Mouse (Mus musculus) erythroblast, embryonic 14.5 days (primary cell): ENCODE measurements around the gene Epas1. TPM values are rescaled to one million over a fixed set of nuclear protein-coding genes. Genes with fewer than 3 reads are reported as not detected.

ENCODE experiments used
- H3K27me3 ChIP-seq: 2 replicates; pipeline ENCODE4 v1.6.1; 2012; ENCODE audit warnings: inconsistent platforms; ENCODE audit not compliant: control insufficient read depth
- H3K36me3 ChIP-seq: 2 replicates; pipeline ENCODE4 v1.6.1; 2012; ENCODE audit warnings: mild to moderate bottlenecking, inconsistent platforms; ENCODE audit not compliant: control insufficient read depth
- H3K4me1 ChIP-seq: 2 replicates; pipeline ENCODE4 v1.6.1; 2012; ENCODE audit warnings: inconsistent platforms; ENCODE audit not compliant: control insufficient read depth
- H3K4me3 ChIP-seq: replicated peaks from 2 replicates; pipeline ENCODE3; 2012; ENCODE audit warnings: moderate library complexity, mild to moderate bottlenecking, inconsistent platforms
- H3K9me3 ChIP-seq: 2 replicates; pipeline ENCODE4 v1.6.1; 2012; ENCODE audit warnings: low read length, inconsistent platforms, mixed read lengths; ENCODE audit not compliant: control insufficient read depth
- GATA1 ChIP-seq: IDR thresholded peaks from 2 replicates; pipeline ENCODE4 v1.6.1; 2012; ENCODE audit warnings: low read length, inconsistent platforms, mixed read lengths
- TAL1 ChIP-seq: IDR thresholded peaks from 3 replicates; pipeline ENCODE4 v1.6.1; 2012; ENCODE audit warnings: low read length, inconsistent platforms, mixed read lengths
- polyA plus RNA-seq: library from polyadenylated mRNA; stranded (reverse); fragments of >175 nt; gene quantifications from 2 replicates; pipeline ENCODE4 v1.2.3, GENCODE M21; 2012

The Epas1 gene
- polyA plus RNA-seq, 1 experiment: 0.01 TPM

GRCm38 (mm10) chr17:86870586-86870985, 117.1 kb downstream of the Epas1 start:
- no peaks in the 10 kb centered on the region for H3K9me3 ChIP-seq
- H3K36me3 ChIP-seq: no peaks in the 10 kb centered on the region
- H3K4me3 ChIP-seq: no peak overlapping the region
- H3K27me3 ChIP-seq: no peaks in the 10 kb centered on the region
- no peaks in the 10 kb centered on the region for H3K4me1 ChIP-seq
- TF ChIP-seq GATA1 (no peak), TAL1 (no peak)

GRCm38 (mm10) chr17:86872643-86873042, 119.1 kb downstream of the Epas1 start:
- TF ChIP-seq GATA1 (no peak), TAL1 (no peak)
- H3K4me3 ChIP-seq: no peak overlapping the region
- no peaks in the 10 kb centered on the region for H3K36me3 ChIP-seq
- H3K9me3 ChIP-seq: no peaks in the 10 kb centered on the region
- H3K4me1 ChIP-seq: peaks cover 5% of the 10 kb centered on the region
- no peaks in the 10 kb centered on the region for H3K27me3 ChIP-seq

GRCm38 (mm10) chr17:86876940-86877339, 123.4 kb downstream of the Epas1 start:
- no peak for TF ChIP-seq TAL1
- no peak for TF ChIP-seq GATA1
- peaks cover 5% of the 10 kb centered on the region for H3K4me1 ChIP-seq
- H3K36me3 ChIP-seq: no peaks in the 10 kb centered on the region
- no peaks in the 10 kb centered on the region for H3K27me3 ChIP-seq
- H3K4me3 ChIP-seq: no peak overlapping the region
- no peaks in the 10 kb centered on the region for H3K9me3 ChIP-seq

- Histone ChIP-seq H3K9me3 (no peaks in the 10 kb centered on the region), H3K4me3 (no peak overlapping the region), H3K36me3 (no peaks in the 10 kb centered on the region), H3K27me3 (no peaks in the 10 kb centered on the region), H3K4me1 (peaks cover 5% of the 10 kb centered on the region)
- TF ChIP-seq TAL1: no peak
- no peak for TF ChIP-seq GATA1
These were observed 124.2 kb downstream of the Epas1 start for GRCm38 (mm10) chr17:86877747-86878146.

GRCm38 (mm10) chr17:86880056-86880455, 126.6 kb downstream of the Epas1 start:
- no peak overlapping the region for H3K4me3 ChIP-seq
- H3K27me3 ChIP-seq: no peaks in the 10 kb centered on the region
- peaks cover 5% of the 10 kb centered on the region for H3K4me1 ChIP-seq
- H3K9me3 ChIP-seq: no peaks in the 10 kb centered on the region
- no peak for TF ChIP-seq TAL1
- TF ChIP-seq GATA1: no peak
- H3K36me3 ChIP-seq: no peaks in the 10 kb centered on the region

GRCm38 (mm10) chr17:86880461-86881044, 127.1 kb downstream of the Epas1 start:
- Histone ChIP-seq H3K4me1 (peaks cover 5% of the 10 kb centered on the region), H3K27me3 (no peaks in the 10 kb centered on the region), H3K9me3 (no peaks in the 10 kb centered on the region), H3K36me3 (no peaks in the 10 kb centered on the region), H3K4me3 (no peak overlapping the region)
- TF ChIP-seq TAL1 (no peak), GATA1 (no peak)

Other genes with a start within 250 kb of the Epas1 start
- gene Gm10309, start 248.5 kb upstream of the Epas1 start, polyA plus RNA-seq: 0.02 TPM in 1 of 2 replicates, not detected in the other
- gene Tmem247, start 163.6 kb downstream of the Epas1 start, polyA plus RNA-seq: not detected in 2 replicates
- not detected in 2 replicates for gene Atp6v1e2, start 194.2 kb downstream of the Epas1 start, polyA plus RNA-seq
- 0.01 and 0.17 TPM in 2 replicates for gene Rhoq, start 209.4 kb downstream of the Epas1 start, polyA plus RNA-seq